Mouse (Mus musculus) neural tube, embryonic 12.5 days (tissue): ENCODE measurements around the gene Crtc1. TPM values are rescaled to one million over a fixed set of nuclear protein-coding genes. Genes with fewer than 3 reads are reported as not detected.

Experiments used
- ATAC-seq: fragments of 200-750 bp; cut with Nextera tagmentation; 2 replicates; pipeline ENCODE4 v1.8.0; 2017; ENCODE audit warnings: low read depth, mild to moderate bottlenecking, moderate TSS enrichment, moderate library complexity; ENCODE audit not compliant: low FRiP score
- H3K27ac ChIP-seq: fragments of 300-500 bp; sonication (generic); 2 replicates; pipeline ENCODE4 v1.5.1; 2016
- H3K27me3 ChIP-seq: fragments of 300-500 bp; sonication (generic); replicated peaks from 2 replicates; pipeline ENCODE4 v1.6.1; 2016; ENCODE audit warnings: mild to moderate bottlenecking
- H3K36me3 ChIP-seq: fragments of 300-500 bp; sonication (generic); 2 replicates; pipeline ENCODE4 v1.6.1; 2016; ENCODE audit warnings: mild to moderate bottlenecking
- H3K4me1 ChIP-seq: fragments of 300-500 bp; sonication (generic); 2 replicates; pipeline ENCODE4 v1.6.1; 2016
- H3K4me2 ChIP-seq: fragments of 300-500 bp; sonication (generic); replicated peaks from 2 replicates; pipeline ENCODE4 v1.6.1; 2016; ENCODE audit warnings: mild to moderate bottlenecking
- H3K4me3 ChIP-seq: fragments of 300-500 bp; sonication (generic); 2 replicates; pipeline ENCODE4 v1.5.1; 2016
- H3K9ac ChIP-seq: fragments of 300-500 bp; sonication (generic); 2 replicates; pipeline ENCODE4 v1.6.1; 2016; ENCODE audit warnings: mild to moderate bottlenecking
- H3K9me3 ChIP-seq: fragments of 300-500 bp; sonication (generic); 2 replicates; pipeline ENCODE4 v1.6.1; 2016; ENCODE audit warnings: mild to moderate bottlenecking
- WGBS: fragments of 180-500 bp; shearing (Covaris S2); methylation state at CpG from one replicate; pipeline ENCODE4 v1.1.7; 2016; 5-methylcytosine and 5-hydroxymethylcytosine counted together
- polyA plus RNA-seq: library from polyadenylated mRNA; unstranded; fragments of >200 nt; fragmentation: Nextera tagmentation; extraction: Ambion mirVana; gene quantifications from 2 replicates; pipeline ENCODE4 v1.2.1, GENCODE M21; 2016

Crtc1 gene
- polyA plus RNA-seq, 1 experiment from 2014 or later, result 24.6 TPM

DNA sequence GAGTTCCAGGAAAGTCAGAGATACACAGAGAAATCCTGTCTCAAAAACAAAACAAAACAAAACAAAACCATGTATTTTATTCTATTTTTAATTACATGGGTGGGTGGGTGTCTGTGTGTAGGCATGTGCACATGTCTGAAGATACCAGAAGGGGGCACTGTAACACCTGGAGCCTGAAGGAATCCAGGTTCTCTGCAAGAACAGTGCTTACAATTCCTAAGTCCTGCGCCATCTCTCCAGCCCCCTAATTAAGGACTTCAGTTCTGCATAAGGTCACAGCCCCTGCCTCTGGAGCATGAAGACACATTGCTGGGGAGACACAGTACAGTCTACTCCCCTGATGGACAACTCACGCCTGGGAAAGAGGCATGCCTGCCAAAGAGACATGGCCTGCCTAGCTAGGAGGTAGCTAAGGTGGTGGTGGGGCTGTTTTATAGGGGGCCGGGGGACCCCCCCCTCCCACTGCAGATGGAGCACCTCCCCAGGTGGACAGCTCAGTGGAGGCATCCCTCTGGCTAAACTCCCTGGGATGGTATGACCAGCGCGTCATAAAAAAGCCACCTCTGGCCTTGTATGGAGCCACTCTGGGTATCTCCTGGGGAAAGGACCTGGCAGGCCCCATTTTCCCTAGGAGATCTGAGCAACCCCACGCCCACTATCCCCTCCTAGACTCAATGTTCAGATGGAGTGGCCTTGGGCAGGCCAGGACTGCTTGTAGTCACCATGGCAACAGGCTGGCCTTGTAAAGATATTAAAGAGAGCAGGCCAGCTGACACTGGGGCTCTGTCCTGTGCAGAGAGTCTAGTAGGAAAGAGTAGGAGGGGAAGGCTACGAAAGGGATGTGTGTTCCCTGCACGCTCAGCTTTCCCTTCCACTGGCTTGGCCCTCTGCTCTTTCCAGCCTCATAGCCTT is 23.6 kb downstream of the Crtc1 start:
- Histone ChIP-seq H3K27ac (no peak overlapping the region; the same call in 1 of the 2 replicates), H3K27me3 (no peaks in the 10 kb centered on the region), H3K4me1 (peaks cover 22% of the 10 kb centered on the region), H3K9ac (no peak overlapping the region), H3K4me2 (0 out of 2 replicates have a peak overlapping the region, but pooled peaks have one; percentile 10), H3K9me3 (no peaks in the 10 kb centered on the region), H3K36me3 (peaks cover 8% of the 10 kb centered on the region; the same call in 1 of the 2 replicates), H3K4me3 (no peak overlapping the region)
- WGBS, result 68% methylated on average over 8 of the region's 8 CpGs
- ATAC-seq, result peak; percentile 68

- Histone ChIP-seq H3K27me3 (no peaks in the 10 kb centered on the region), H3K4me3 (no peak overlapping the region), H3K4me2 (no peak overlapping the region), H3K9ac (no peak overlapping the region), H3K4me1 (peaks cover 25% of the 10 kb centered on the region), H3K9me3 (no peaks in the 10 kb centered on the region), H3K27ac (no peak overlapping the region), H3K36me3 (peaks cover 8% of the 10 kb centered on the region; the same call in 1 of the 2 replicates)
- no peak for ATAC-seq
- WGBS, result 91% methylated on average over 6 of the region's 6 CpGs
These were observed 25.0 kb downstream of the Crtc1 start for GRCm38 (mm10) chr8:70414310-70414946.

DNA sequence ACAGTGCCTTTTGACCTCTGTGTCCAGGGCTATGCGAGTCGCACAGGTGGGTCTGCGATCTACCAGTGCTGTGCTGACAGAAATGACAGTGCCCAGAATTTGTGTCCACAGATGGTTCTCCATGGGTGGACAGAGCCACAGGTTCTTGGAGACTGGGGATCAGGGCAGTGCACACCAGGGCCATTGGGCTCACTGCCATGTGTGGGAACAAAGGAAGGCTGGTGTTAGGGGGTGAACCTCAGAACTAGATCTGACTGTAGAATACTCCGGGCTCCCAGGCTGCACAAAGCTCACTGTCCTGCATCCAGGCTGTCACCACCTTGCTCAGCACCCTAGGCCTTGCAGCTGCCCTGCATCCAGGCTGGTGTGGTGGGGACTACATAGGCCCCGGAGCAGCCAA is 29.1 kb downstream of the Crtc1 start:
- Histone ChIP-seq H3K27me3 (no peaks in the 10 kb centered on the region), H3K9me3 (no peaks in the 10 kb centered on the region), H3K9ac (no peak overlapping the region), H3K36me3 (peaks cover 8% of the 10 kb centered on the region; the same call in 1 of the 2 replicates), H3K4me1 (peaks cover 26% of the 10 kb centered on the region), H3K4me2 (no peak overlapping the region), H3K4me3 (no peak overlapping the region), H3K27ac (no peak overlapping the region)
- WGBS, result 95% methylated on average over 5 of the region's 5 CpGs
- no peak for ATAC-seq

- Histone ChIP-seq H3K27ac (peak overlapping the region; percentile 6; the same call in 1 of the 2 replicates), H3K36me3 (peaks cover 10% of the 10 kb centered on the region), H3K9ac (no peak overlapping the region), H3K4me1 (peaks cover 26% of the 10 kb centered on the region), H3K27me3 (no peaks in the 10 kb centered on the region), H3K4me3 (no peak overlapping the region), H3K4me2 (no peak overlapping the region), H3K9me3 (no peaks in the 10 kb centered on the region)
- WGBS, result 66% methylated on average over 9 of the region's 9 CpGs
- ATAC-seq, result no peak
These were observed 29.9 kb downstream of the Crtc1 start for GRCm38 (mm10) chr8:70409455-70409871.

- Histone ChIP-seq H3K4me1 (peaks cover 26% of the 10 kb centered on the region), H3K4me3 (no peak overlapping the region), H3K9ac (no peak overlapping the region), H3K9me3 (no peaks in the 10 kb centered on the region), H3K4me2 (0 out of 2 replicates have a peak overlapping the region, but pooled peaks have one; percentile 7), H3K36me3 (peaks cover 13% of the 10 kb centered on the region), H3K27me3 (no peaks in the 10 kb centered on the region), H3K27ac (peak overlapping the region; percentile 6)
- ATAC-seq, result no peak
- 78% methylated on average over 10 of the region's 10 CpGs for WGBS
These were observed 30.4 kb downstream of the Crtc1 start for GRCm38 (mm10) chr8:70409019-70409418.

DNA sequence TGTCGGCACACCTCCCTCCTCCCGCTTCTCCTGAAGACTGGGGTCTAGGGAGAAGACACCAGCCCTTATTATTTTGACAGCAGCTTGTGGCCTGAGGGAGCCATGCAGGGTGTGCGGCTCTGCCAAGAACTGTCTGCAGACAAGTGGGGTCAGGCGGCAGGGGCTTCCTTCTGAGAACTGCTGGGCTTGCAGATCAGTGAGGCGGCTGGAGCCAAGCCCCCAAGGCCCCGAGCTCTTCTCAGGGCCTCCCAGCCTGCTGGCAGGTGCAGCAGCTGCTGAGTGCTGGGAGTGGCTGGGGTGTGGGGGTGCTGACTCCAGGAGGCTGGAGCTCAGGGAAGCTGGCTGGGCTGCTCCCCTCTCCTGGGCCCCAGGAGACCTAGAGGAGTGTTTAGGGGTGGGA is 31.1 kb downstream of the Crtc1 start:
- peak; percentile 70 for ATAC-seq
- Histone ChIP-seq H3K4me1 (peaks cover 26% of the 10 kb centered on the region), H3K36me3 (peaks cover 13% of the 10 kb centered on the region), H3K4me3 (no peak overlapping the region), H3K9ac (peak overlapping the region; percentile 33; the same call in 1 of the 2 replicates), H3K4me2 (0 out of 2 replicates have a peak overlapping the region, but pooled peaks have one; percentile 7), H3K27ac (peak overlapping the region; percentile 6), H3K27me3 (no peaks in the 10 kb centered on the region), H3K9me3 (no peaks in the 10 kb centered on the region)
- 45% methylated on average over 6 of the region's 6 CpGs for WGBS

GRCm38 (mm10) chr8:70406427-70407069 is 32.8 kb downstream of the Crtc1 start:
- H3K9ac ChIP-seq, result 0 out of 2 replicates have a peak overlapping the region, but pooled peaks have one; percentile 1
- WGBS, result 83% methylated on average over 11 of the region's 11 CpGs
- no peak overlapping the region for H3K4me3 ChIP-seq
- H3K4me1 ChIP-seq, result peaks cover 26% of the 10 kb centered on the region
- no peaks in the 10 kb centered on the region for H3K27me3 ChIP-seq
- H3K4me2 ChIP-seq, result no peak overlapping the region
- no peak for ATAC-seq
- H3K36me3 ChIP-seq, result peaks cover 6% of the 10 kb centered on the region
- no peak overlapping the region for H3K27ac ChIP-seq
- no peaks in the 10 kb centered on the region for H3K9me3 ChIP-seq

- Histone ChIP-seq H3K4me3 (no peak overlapping the region), H3K27me3 (no peaks in the 10 kb centered on the region), H3K4me2 (no peak overlapping the region), H3K4me1 (peaks cover 26% of the 10 kb centered on the region), H3K9ac (no peak overlapping the region), H3K27ac (no peak overlapping the region), H3K36me3 (peaks cover 7% of the 10 kb centered on the region; the same call in 1 of the 2 replicates), H3K9me3 (no peaks in the 10 kb centered on the region)
- 64% methylated on average over 7 of the region's 7 CpGs for WGBS
- no peak for ATAC-seq
These were observed 34.2 kb downstream of the Crtc1 start for GRCm38 (mm10) chr8:70405189-70405588.

- Histone ChIP-seq H3K4me1 (peaks cover 20% of the 10 kb centered on the region), H3K4me2 (no peak overlapping the region), H3K36me3 (peaks cover 12% of the 10 kb centered on the region; the same call in 1 of the 2 replicates), H3K9ac (no peak overlapping the region), H3K27me3 (no peaks in the 10 kb centered on the region), H3K4me3 (no peak overlapping the region), H3K27ac (no peak overlapping the region), H3K9me3 (no peaks in the 10 kb centered on the region)
- no peak for ATAC-seq
- WGBS, result 90% methylated on average over 3 of the region's 3 CpGs
These were observed 35.2 kb downstream of the Crtc1 start for GRCm38 (mm10) chr8:70404212-70404611.

DNA sequence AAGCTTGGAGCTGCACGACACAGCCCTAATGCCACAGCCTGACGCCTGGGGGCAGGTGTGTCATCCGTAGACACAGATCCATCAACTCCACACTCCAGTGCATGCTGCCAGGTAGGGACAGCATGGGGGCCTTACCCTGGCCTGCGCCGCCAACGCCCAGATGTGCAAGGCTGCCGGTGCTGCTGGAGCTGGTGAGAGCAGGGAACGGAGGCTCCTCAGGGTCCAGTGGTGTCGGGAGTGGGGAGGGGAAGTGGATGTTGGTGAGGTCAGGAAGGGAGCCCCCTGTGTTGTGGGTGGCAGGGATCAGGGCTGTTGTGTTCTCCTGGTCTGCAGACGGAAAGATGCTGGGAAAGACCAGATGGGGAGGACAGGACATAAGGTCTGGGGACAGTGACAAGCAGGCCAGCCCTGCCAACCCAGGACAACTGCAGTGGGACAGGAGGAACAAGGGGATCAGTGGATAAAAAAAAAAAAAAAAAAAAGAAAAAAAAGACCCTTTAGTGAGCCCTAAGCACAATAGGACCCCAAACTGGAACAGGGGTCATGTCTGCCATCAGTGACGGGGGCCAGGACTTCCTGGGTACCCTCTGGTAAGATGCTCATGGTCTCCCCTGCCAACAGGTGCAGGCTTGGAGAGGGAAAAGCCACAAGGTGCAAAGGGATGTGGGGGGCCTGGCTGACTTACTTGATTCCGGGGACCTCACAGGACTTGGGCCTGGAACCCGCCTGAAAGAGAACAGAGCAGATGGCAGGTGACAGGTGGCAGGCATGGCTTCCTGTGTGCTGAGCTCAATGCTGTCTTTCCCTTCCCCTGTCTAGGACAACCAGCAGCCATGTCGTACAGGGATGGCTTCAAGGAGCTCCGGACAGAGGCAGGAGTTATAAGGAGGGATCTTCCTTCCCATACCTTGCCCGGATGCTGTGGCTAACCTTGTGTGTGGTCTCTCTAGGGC is 41.5 kb downstream of the Crtc1 start:
- WGBS, result 91% methylated on average over 16 of the region's 16 CpGs
- no peak for ATAC-seq
- Histone ChIP-seq H3K4me2 (no peak overlapping the region), H3K27ac (no peak overlapping the region), H3K27me3 (no peaks in the 10 kb centered on the region), H3K4me3 (no peak overlapping the region), H3K4me1 (no peaks in the 10 kb centered on the region), H3K36me3 (peaks cover 6% of the 10 kb centered on the region; the same call in 1 of the 2 replicates), H3K9me3 (no peaks in the 10 kb centered on the region), H3K9ac (no peak overlapping the region)

- Histone ChIP-seq H3K9ac (no peak overlapping the region), H3K4me1 (no peaks in the 10 kb centered on the region), H3K9me3 (no peaks in the 10 kb centered on the region), H3K27ac (no peak overlapping the region), H3K36me3 (peaks cover 17% of the 10 kb centered on the region; the same call in 1 of the 2 replicates), H3K27me3 (no peaks in the 10 kb centered on the region), H3K4me2 (no peak overlapping the region), H3K4me3 (no peak overlapping the region)
- 84% methylated on average over 5 of the region's 5 CpGs for WGBS
- ATAC-seq, result no peak
These were observed 43.2 kb downstream of the Crtc1 start for GRCm38 (mm10) chr8:70396184-70396583.
